Mouse (Mus musculus) naive thymus-derived CD4-positive, alpha-beta T cell, adult 2 months (primary cell): Measurements from ENCODE around the gene Gm14743.
"Not testable (repeated sequence)": the region's sequence is repeated elsewhere in the genome, so short reads cannot be mapped to it uniquely, and the experiment has no call there.

ENCODE experiments used
- DNase-seq: peaks from one replicate; pipeline ENCODE4 v3.0.0-alpha.2; 2011; ENCODE audit warnings: low read depth

Gm14743 gene

DNA sequence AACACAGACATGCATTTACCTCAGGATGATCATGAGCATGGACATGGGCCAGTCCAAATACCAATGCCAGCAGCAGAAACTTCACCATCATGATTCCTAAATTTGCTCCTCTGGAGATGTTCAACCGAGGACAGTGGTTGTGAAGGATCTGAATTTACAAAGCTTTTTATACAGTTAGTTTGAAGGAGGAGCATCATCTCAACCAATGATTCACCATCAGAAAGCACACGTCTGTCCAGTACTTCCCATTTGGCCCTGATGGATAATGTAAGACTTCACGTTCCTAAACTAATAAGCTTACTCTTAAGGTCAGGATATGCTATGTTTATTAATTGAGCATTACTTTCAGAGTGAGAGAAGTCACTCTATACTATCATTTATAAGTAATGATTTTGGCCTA is at the start of gene Gm14743:
Gm14743 (minus strand) TSS at position 101 of the 400 bp plus-strand sequence.
- DNase-seq: not testable (repeated sequence)

DNA sequence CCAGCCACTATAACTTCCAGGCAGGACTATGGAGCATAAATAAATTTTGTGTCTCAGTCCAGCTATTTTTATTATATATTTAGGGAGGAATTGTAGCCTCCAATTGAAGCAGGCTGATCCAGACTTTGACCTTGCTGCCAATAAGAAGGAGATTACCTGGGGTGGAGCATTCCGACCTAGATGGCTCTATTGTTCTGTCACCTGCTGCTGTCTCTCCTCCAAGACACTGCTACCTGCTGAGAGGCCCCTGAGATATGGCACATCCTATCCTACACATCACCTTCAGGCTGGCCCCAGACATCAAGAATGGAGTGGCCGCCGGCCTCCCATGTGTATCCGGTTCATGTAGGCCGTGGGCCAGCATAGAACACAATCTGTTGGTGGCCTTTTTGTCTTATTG is 42.9 kb downstream of the Gm14743 start:
- DNase-seq: no peak

DNA sequence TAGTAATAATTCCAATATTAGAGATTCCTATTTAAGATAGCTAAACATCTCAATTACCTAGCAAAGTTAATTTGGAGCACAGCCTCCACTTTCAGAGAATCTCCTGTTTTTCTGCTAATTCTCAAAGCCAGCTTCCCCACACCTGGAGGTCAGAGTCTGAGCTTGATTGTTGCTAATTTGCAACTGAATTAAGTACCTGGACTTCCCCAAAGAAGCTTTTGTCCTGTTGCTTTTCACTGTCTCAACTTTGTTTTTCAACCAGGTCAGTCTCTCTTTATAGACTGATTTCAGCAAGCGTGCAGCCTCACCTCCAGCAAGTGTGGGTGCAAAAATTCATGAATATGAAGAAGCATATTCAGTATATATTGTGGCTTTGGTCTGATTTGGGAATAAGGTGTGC is 43.5 kb downstream of the Gm14743 start:
- DNase-seq: not testable (repeated sequence)
